Mouse (Mus musculus) neutrophil, adult 65 days (primary cell): ENCODE results near the gene Tchp. TPM values are rescaled to one million over a fixed set of nuclear protein-coding genes. Genes with fewer than 3 reads are reported as not detected.

ENCODE experiments used
- total RNA-seq: library from RNA; stranded (reverse); gene quantifications from 2 replicates; pipeline ENCODE4 v1.2.4, GENCODE M21; 2023

Gene Tchp
- total RNA-seq: 5.5 and 7.7 TPM in 2 replicates

DNA sequence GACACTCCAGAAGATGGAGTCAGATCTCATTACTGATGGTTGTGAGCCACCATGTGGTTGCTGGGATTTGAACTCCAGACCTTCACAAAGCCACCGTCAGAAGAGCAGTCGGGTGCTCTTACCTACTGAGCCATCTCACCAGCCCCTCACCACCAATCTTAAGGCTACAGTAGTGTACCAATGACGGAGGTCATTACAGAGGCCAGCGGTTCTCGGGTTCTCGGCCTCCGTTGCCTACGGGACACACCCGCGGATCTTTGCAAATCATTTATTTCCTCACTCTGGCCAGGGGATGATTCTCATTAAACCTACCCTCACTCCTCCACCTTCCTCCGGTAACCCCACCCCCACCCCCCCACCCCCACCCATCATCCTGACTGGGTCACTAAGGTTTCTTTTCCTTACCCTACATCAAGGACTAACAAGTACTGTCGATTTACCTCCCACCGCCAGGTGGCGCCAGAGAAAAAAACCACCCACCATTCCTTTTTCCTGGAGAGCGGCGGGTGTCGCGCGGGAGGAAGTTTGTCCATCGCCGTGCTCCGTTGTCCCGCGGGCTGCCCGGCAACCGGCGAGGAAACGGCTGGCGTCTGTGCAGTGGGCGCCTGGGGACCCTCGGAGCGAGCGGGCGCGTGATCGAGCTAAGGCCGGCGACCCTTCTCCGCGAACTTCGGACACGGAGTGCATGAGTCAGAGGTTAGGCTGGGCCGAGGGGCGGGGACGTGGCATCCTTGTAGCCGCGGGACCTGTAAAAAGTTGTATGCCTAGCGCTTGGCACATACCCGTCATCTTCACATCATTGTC is at the start of gene Tchp:
Tchp (plus strand) TSS at position 496 of the 804 bp plus-strand sequence.

GRCm38 (mm10) chr5:114658255-114658654 is 49.3 kb upstream of the Tchp start, which contains the start of gene Trpv4:
Trpv4 (minus strand) TSS chr5:114658421.

GRCm38 (mm10) chr5:114690633-114691567 is 16.7 kb upstream of the Tchp start, which contains the start of gene Gltp:
Gltp (minus strand) TSS chr5:114690984.

Other genes starting within 250 kb of the Tchp start
- 0.25 and 0.61 TPM in 2 replicates for gene Fam222a, start 139.7 kb upstream of the Tchp start, total RNA-seq
- 1.4 and 2.2 TPM in 2 replicates for gene Trpv4, start 49.3 kb upstream of the Tchp start, total RNA-seq
- gene Gltp, start 16.8 kb upstream of the Tchp start, total RNA-seq: 72.0 and 83.2 TPM in 2 replicates
- 232 and 290 TPM in 2 replicates for gene Ankrd13a, start 66.9 kb downstream of the Tchp start, total RNA-seq
- gene Git2, start 67.8 kb downstream of the Tchp start, total RNA-seq: 140 and 161 TPM in 2 replicates
- gene 1500011B03Rik, start 115.7 kb downstream of the Tchp start, total RNA-seq: 36.1 and 36.4 TPM in 2 replicates
- gene 4930519G04Rik, start 145.9 kb downstream of the Tchp start, total RNA-seq: 0.18 TPM in 1 of 2 replicates, not detected in the other
- gene Gm9936, start 150.9 kb downstream of the Tchp start, total RNA-seq: not detected in 2 replicates
- 10.1 and 18.6 TPM in 2 replicates for gene Oasl2, start 189.2 kb downstream of the Tchp start, total RNA-seq
- 14.3 and 28.8 TPM in 2 replicates for gene Oasl1, start 215.5 kb downstream of the Tchp start, total RNA-seq
- gene 2210016L21Rik, start 234.4 kb downstream of the Tchp start, total RNA-seq: 12.3 and 14.7 TPM in 2 replicates